Mouse (Mus musculus) urinary bladder, postnatal 14 days (tissue): ENCODE data around the gene Lrp6.
A peak's percentile ranks its signal among the peaks of the same experiment; 100 is the strongest.

Experiments
- DNase-seq: peaks from one replicate; pipeline ENCODE4 v3.0.0; 2021; ENCODE audit warnings: low spot score

Gene Lrp6

GRCm38 (mm10) chr6:134531950-134532349, 34.8 kb downstream of the Lrp6 start:
- no peak for DNase-seq

- no peak for DNase-seq
Observed at GRCm38 (mm10) chr6:134529340-134529739, 37.4 kb downstream of the Lrp6 start.

GRCm38 (mm10) chr6:134528396-134528795, 38.4 kb downstream of the Lrp6 start:
- no peak for DNase-seq

- no peak for DNase-seq
Observed at GRCm38 (mm10) chr6:134527596-134528128, 39.1 kb downstream of the Lrp6 start.

- no peak for DNase-seq
Observed at GRCm38 (mm10) chr6:134526821-134527595, 39.8 kb downstream of the Lrp6 start.

GRCm38 (mm10) chr6:134526275-134526674, 40.5 kb downstream of the Lrp6 start:
- no peak for DNase-seq

GRCm38 (mm10) chr6:134521411-134521810, 45.4 kb downstream of the Lrp6 start:
- DNase-seq, result no peak

GRCm38 (mm10) chr6:134520821-134521220, 45.9 kb downstream of the Lrp6 start:
- DNase-seq, result no peak

- DNase-seq, result no peak
Observed at GRCm38 (mm10) chr6:134518450-134518849, 48.3 kb downstream of the Lrp6 start.

- no peak for DNase-seq
Observed at GRCm38 (mm10) chr6:134517141-134517540, 49.6 kb downstream of the Lrp6 start.

GRCm38 (mm10) chr6:134515416-134515815, 51.3 kb downstream of the Lrp6 start:
- DNase-seq, result no peak

- DNase-seq, result peak; percentile 52
Observed at GRCm38 (mm10) chr6:134513896-134514510, 52.8 kb downstream of the Lrp6 start.

- no peak for DNase-seq
Observed at GRCm38 (mm10) chr6:134513011-134513410, 53.8 kb downstream of the Lrp6 start.

- DNase-seq, result no peak
Observed at GRCm38 (mm10) chr6:134512478-134512877, 54.3 kb downstream of the Lrp6 start.

GRCm38 (mm10) chr6:134511118-134511517, 55.6 kb downstream of the Lrp6 start:
- no peak for DNase-seq

- no peak for DNase-seq
Observed at GRCm38 (mm10) chr6:134510280-134510679, 56.5 kb downstream of the Lrp6 start.

- DNase-seq, result no peak
Observed at GRCm38 (mm10) chr6:134509731-134510226, 57.0 kb downstream of the Lrp6 start.

- no peak for DNase-seq
Observed at GRCm38 (mm10) chr6:134504866-134505265, 61.9 kb downstream of the Lrp6 start.

- DNase-seq, result peak; percentile 35
Observed at GRCm38 (mm10) chr6:134502335-134502734, 64.4 kb downstream of the Lrp6 start.

GRCm38 (mm10) chr6:134500381-134501162, 66.2 kb downstream of the Lrp6 start:
- DNase-seq, result no peak

- no peak for DNase-seq
Observed at GRCm38 (mm10) chr6:134499089-134499488, 67.7 kb downstream of the Lrp6 start.

GRCm38 (mm10) chr6:134498518-134498917, 68.2 kb downstream of the Lrp6 start:
- DNase-seq, result no peak
